Mouse (Mus musculus): ENCODE results near the gene Olfml2b. TPM values are rescaled to one million over a fixed set of nuclear protein-coding genes. Genes with fewer than 3 reads are reported as not detected.

Olfml2b gene
- polyA plus RNA-seq, 1 experiment from 2014 or later = 33.6 TPM

DNA sequence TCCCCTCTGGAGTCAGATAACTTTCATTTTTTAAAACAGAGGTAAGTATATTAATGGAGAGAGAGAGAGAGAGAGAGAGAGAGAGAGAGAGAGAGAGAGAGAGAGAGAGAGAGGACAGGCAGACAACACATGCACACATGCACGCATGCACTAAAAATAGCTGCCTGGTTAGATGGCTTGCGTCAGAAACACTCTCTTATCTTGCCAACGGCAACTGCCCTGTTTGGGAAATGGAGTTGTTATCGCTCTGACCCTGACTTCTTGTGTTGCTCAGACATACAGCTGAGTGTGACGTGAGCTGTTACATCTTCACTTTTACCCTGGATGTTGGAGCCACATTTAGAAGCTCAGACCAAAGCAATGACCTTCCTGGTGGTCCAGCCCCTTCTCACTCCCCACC is 21.4 kb upstream of the Olfml2b start:
- Histone ChIP-seq H3K27me3 (ENCODE audit: control insufficient read depth, insufficient read depth, low read length) (no peaks in the 10 kb centered on the region), H3K4me1 (replicated peaks; ENCODE audit: control insufficient read depth, insufficient read depth) (no peaks in the 10 kb centered on the region), H3K9ac (ENCODE audit: low read length) (no peak overlapping the region), H3K4me3 (ENCODE audit: low read depth, low read length) (no peak overlapping the region), H3K9me3 (ENCODE audit: control insufficient read depth, low read length) (no peaks in the 10 kb centered on the region), H3K36me3 (ENCODE audit: control insufficient read depth, insufficient read depth, low read length) (no peaks in the 10 kb centered on the region), H3K4me2 (replicated peaks; ENCODE audit: low read depth) (no peak overlapping the region), H3K27ac (replicated peaks) (no peak overlapping the region)
- 43% methylated on average over 5 of the region's 5 CpGs for WGBS
- ATAC-seq (ENCODE audit: low FRiP score, low TSS enrichment) = peak; percentile 68
- no peak for DNase-seq (ENCODE audit: low spot score)
- TF ChIP-seq CTCF (IDR thresholded peaks at IDR 0.05; ENCODE audit: low read depth) = no peak
- TF ChIP-seq EP300 (optimal IDR thresholded peaks at IDR 0.05) = no peak

DNA sequence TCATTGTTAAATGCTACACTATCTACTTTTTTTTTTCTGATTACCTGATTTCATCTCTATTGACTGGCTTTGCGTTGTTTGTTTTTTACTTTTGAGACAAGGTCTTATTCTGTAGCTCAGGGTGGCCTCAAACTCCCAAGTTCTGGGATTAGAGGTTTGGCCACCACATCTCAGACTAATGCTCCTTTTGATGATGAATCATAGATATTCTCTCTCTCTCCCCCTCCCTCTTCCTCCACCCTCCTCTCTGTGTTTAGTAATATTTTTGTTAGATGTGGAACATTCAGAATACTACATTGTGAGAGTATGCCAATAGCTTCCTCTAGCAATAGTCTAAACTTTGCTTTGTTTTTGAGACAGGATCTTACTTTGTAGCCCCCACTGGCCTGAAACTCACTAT is 20.9 kb upstream of the Olfml2b start:
- whole genome bisulfite sequencing = 94% methylated on average over 1 of the region's 1 CpGs
- no peaks in the 10 kb centered on the region for H3K27me3 ChIP-seq (ENCODE audit: control insufficient read depth, insufficient read depth, low read length)
- no peak for DNase-seq (ENCODE audit: low spot score)
- H3K4me2 ChIP-seq (replicated peaks; ENCODE audit: low read depth) = no peak overlapping the region
- no peak for ATAC-seq (ENCODE audit: low FRiP score, low TSS enrichment)
- no peak overlapping the region for H3K27ac ChIP-seq (replicated peaks)
- H3K9me3 ChIP-seq (ENCODE audit: control insufficient read depth, low read length) = no peaks in the 10 kb centered on the region
- no peaks in the 10 kb centered on the region for H3K4me1 ChIP-seq (replicated peaks; ENCODE audit: control insufficient read depth, insufficient read depth)
- H3K9ac ChIP-seq (ENCODE audit: low read length) = no peak overlapping the region
- no peak overlapping the region for H3K4me3 ChIP-seq (ENCODE audit: low read depth, low read length)
- no peaks in the 10 kb centered on the region for H3K36me3 ChIP-seq (ENCODE audit: control insufficient read depth, insufficient read depth, low read length)
- no peak for TF ChIP-seq EP300 (optimal IDR thresholded peaks at IDR 0.05)
- no peak for TF ChIP-seq CTCF (IDR thresholded peaks at IDR 0.05; ENCODE audit: low read depth)

- H3K9ac ChIP-seq (ENCODE audit: low read length) = no peak overlapping the region
- 75% methylated on average over 4 of the region's 4 CpGs for WGBS
- no peak overlapping the region for H3K4me3 ChIP-seq (ENCODE audit: low read depth, low read length)
- TF ChIP-seq EP300 (optimal IDR thresholded peaks at IDR 0.05) (no peak), CTCF (IDR thresholded peaks at IDR 0.05; ENCODE audit: low read depth) (no peak)
- no peak overlapping the region for H3K4me2 ChIP-seq (replicated peaks; ENCODE audit: low read depth)
- no peak overlapping the region for H3K27ac ChIP-seq (replicated peaks)
- no peaks in the 10 kb centered on the region for H3K36me3 ChIP-seq (ENCODE audit: control insufficient read depth, insufficient read depth, low read length)
- ATAC-seq (ENCODE audit: low FRiP score, low TSS enrichment) (no peak), DNase-seq (ENCODE audit: low spot score) (peak; percentile 9)
- H3K27me3 ChIP-seq (ENCODE audit: control insufficient read depth, insufficient read depth, low read length) = no peaks in the 10 kb centered on the region
- H3K9me3 ChIP-seq (ENCODE audit: control insufficient read depth, low read length) = no peaks in the 10 kb centered on the region
- H3K4me1 ChIP-seq (replicated peaks; ENCODE audit: control insufficient read depth, insufficient read depth) = no peaks in the 10 kb centered on the region
These were observed 13.8 kb upstream of the Olfml2b start for GRCm38 (mm10) chr1:170630489-170630888.

- Histone ChIP-seq H3K36me3 (ENCODE audit: control insufficient read depth, insufficient read depth, low read length) (no peaks in the 10 kb centered on the region), H3K4me1 (replicated peaks; ENCODE audit: control insufficient read depth, insufficient read depth) (no peaks in the 10 kb centered on the region), H3K27ac (replicated peaks) (no peak overlapping the region), H3K27me3 (ENCODE audit: control insufficient read depth, insufficient read depth, low read length) (no peaks in the 10 kb centered on the region), H3K4me2 (replicated peaks; ENCODE audit: low read depth) (no peak overlapping the region), H3K9ac (ENCODE audit: low read length) (no peak overlapping the region), H3K9me3 (ENCODE audit: control insufficient read depth, low read length) (no peaks in the 10 kb centered on the region), H3K4me3 (ENCODE audit: low read depth, low read length) (no peak overlapping the region)
- ATAC-seq (ENCODE audit: low FRiP score, low TSS enrichment) (no peak), DNase-seq (ENCODE audit: low spot score) (peak; percentile 11)
- TF ChIP-seq EP300 (optimal IDR thresholded peaks at IDR 0.05) = no peak
- TF ChIP-seq CTCF (IDR thresholded peaks at IDR 0.05; ENCODE audit: low read depth) = no peak
- WGBS = 97% methylated on average over 5 of the region's 5 CpGs
These were observed 12.8 kb upstream of the Olfml2b start for GRCm38 (mm10) chr1:170631571-170631970.

DNA sequence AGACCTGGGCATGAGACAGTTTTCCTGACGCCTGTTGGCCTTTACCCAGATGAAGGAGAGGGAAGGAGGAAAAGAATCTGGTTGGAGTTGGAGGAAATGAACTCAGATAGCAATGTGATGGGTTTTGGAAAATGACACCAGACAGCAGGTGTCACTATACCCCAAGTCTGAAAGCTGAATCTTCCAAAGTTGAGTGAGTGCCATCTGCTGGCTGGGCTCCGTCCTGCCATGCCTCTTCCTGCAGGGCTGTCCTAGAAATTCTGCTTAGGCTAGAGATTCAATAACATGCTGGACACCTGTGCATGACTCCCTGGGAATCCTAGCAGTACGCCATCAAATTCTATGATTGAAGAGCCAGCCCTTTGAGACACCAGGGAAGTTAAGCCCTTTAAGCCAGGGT is 11.9 kb upstream of the Olfml2b start:
- Histone ChIP-seq H3K27ac (replicated peaks) (no peak overlapping the region), H3K9me3 (ENCODE audit: control insufficient read depth, low read length) (no peaks in the 10 kb centered on the region), H3K4me1 (replicated peaks; ENCODE audit: control insufficient read depth, insufficient read depth) (no peaks in the 10 kb centered on the region), H3K4me2 (replicated peaks; ENCODE audit: low read depth) (no peak overlapping the region), H3K27me3 (ENCODE audit: control insufficient read depth, insufficient read depth, low read length) (no peaks in the 10 kb centered on the region), H3K36me3 (ENCODE audit: control insufficient read depth, insufficient read depth, low read length) (no peaks in the 10 kb centered on the region), H3K9ac (ENCODE audit: low read length) (no peak overlapping the region), H3K4me3 (ENCODE audit: low read depth, low read length) (no peak overlapping the region)
- DNase-seq (ENCODE audit: low spot score) (peak; percentile 82), ATAC-seq (ENCODE audit: low FRiP score, low TSS enrichment) (peak; percentile 74)
- TF ChIP-seq EP300 (optimal IDR thresholded peaks at IDR 0.05) (no peak), CTCF (IDR thresholded peaks at IDR 0.05; ENCODE audit: low read depth) (peak; percentile 99)
- 10% methylated on average over 3 of the region's 3 CpGs for WGBS

GRCm38 (mm10) chr1:170632856-170633255 is 11.5 kb upstream of the Olfml2b start:
- H3K27ac ChIP-seq (replicated peaks) = no peak overlapping the region
- 65% methylated on average over 4 of the region's 4 CpGs for WGBS
- DNase-seq (ENCODE audit: low spot score) (peak; percentile 10), ATAC-seq (ENCODE audit: low FRiP score, low TSS enrichment) (no peak)
- no peaks in the 10 kb centered on the region for H3K27me3 ChIP-seq (ENCODE audit: control insufficient read depth, insufficient read depth, low read length)
- no peaks in the 10 kb centered on the region for H3K36me3 ChIP-seq (ENCODE audit: control insufficient read depth, insufficient read depth, low read length)
- H3K9ac ChIP-seq (ENCODE audit: low read length) = no peak overlapping the region
- H3K4me1 ChIP-seq (replicated peaks; ENCODE audit: control insufficient read depth, insufficient read depth) = no peaks in the 10 kb centered on the region
- TF ChIP-seq CTCF (IDR thresholded peaks at IDR 0.05; ENCODE audit: low read depth) = no peak
- TF ChIP-seq EP300 (optimal IDR thresholded peaks at IDR 0.05) = no peak
- no peaks in the 10 kb centered on the region for H3K9me3 ChIP-seq (ENCODE audit: control insufficient read depth, low read length)
- H3K4me2 ChIP-seq (replicated peaks; ENCODE audit: low read depth) = no peak overlapping the region
- H3K4me3 ChIP-seq (ENCODE audit: low read depth, low read length) = no peak overlapping the region
